Mouse (Mus musculus): Measurements from ENCODE around the gene 4921507P07Rik.
"Not testable (repeated sequence)": the region's sequence is repeated elsewhere in the genome, so short reads cannot be mapped to it uniquely, and the experiment has no call there.

Gene 4921507P07Rik

DNA sequence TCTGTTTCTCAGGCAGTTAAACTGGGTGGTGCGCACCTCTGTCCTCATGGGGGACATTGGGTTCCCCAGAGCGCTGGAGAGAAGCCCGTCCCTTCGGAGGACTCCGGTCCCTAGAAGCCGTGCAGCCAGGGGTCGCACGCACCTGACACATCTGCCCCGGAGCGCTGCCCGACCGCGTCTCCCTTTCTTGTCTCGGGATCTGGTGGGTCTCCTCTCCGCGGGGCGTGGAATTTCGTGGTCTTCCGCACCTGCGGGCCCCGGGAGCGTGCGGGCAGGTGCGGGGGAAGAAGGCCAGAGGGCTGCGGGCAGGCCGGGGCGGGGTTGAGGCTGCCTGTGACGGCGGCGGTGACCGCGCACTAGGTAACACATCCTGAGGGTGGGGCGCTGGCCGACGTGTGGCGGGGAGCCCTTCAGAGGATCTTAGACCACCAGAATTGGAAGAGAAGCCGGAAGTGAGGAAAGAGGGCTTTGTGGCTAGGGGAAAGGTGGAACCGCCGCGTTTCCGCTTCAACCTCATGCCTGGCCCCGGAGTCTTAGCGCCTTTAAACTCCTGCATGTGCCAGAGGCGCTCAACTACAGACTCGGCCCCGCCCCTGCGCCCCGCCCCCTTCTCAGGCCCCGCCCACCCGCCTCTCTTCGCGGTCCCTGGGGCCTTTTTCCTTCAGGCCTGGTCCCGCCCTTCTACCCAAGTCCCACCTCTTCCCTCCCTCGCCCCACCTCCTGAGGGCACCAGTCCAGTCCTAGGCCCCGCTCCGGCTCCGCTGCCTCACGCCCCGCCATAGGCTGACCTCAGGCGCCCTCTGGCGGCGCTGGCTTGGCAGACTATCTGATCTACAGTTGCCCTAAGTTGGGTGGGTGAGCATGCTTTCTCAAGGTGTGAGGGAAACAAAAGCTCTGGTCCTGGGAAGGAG, at the start of gene 4921507P07Rik:
4921507P07Rik (minus strand) TSS at position 332 of the 911 bp plus-strand sequence.
- peak; percentile 71 to 82 for DNase-seq (ENCODE audit: low spot score in 2 of 2)

DNA sequence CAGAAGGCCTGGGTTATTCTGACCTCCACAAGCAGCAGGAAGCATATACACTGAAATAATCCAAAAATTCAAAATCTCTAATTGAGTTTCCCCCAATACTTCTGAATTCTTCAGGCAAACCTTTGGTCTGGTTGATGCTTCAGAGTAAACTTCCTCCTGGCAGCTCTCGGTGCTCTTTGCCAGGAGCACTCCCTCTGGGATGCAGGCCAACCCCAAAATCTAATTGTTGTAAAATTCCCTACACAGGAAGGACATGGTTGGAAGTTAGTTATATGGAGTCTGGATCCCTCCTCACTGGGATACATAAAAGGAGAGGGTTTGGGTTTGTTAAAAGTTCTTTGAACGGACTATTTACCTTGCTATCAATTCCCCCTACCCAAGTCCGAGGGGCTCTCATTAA, 48.3 kb upstream of the 4921507P07Rik start:
- DNase-seq (ENCODE audit: low spot score in 2 of 2) = no peak

DNA sequence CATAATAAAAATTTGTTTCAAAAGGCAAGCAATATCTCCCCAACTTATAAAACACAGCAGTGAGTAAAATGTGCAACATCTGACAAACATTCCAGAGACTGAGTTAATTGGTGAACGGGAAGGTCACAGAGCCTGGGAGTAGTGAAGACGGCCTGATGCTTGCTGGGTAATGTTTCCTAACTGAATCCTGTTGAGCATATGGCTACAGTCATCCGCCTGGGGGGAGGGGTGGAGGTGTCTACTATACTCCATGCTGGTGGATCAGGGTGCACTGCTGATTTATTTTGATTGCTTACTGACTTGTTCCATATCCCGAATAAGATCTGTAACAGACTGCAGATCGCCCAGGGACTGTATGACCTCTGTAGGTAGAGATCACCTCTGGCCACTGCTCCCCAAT, 45.5 kb upstream of the 4921507P07Rik start:
- no peak for DNase-seq (ENCODE audit: low spot score in 2 of 2)

DNA sequence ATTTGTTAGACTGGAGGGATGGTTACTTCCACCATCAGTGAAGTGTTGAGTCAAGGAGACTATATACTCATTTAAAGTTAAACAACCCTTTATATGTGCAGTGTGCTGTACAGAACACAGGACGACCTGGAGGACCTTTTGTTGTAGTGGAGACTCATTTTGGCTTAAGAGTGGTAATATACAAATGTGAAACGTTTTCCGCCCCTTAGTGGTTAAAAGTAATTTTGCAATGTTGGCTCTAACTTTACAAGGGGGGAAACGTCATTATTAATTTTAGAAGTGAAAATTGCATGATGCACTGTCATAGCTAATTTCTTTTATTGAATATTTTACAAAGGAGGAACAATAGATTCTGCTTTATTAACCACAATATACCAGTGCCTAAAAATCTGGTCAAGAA, 43.9 kb upstream of the 4921507P07Rik start:
- DNase-seq (ENCODE audit: low spot score in 2 of 2) = no peak

DNA sequence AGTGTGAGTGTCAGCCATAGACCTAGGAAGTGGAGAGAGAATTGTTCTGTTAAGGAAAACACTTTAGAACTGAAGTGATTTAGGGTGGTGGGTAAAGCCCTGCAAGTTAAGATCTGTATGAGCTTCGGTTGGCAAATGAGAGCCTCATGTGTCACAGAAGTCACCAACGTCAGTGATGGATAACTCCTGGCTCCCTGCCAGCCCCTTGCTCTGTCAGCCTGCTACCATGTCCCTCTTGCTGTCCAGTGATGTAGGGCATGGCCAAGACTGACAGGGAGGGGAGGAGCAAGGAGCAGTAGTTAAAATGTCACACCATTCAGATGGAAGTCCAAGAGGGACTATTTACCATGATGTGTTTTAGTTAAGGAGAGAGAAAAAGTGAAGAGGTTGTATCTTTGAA, 43.2 kb upstream of the 4921507P07Rik start:
- no peak for DNase-seq (ENCODE audit: low spot score in 2 of 2)

DNA sequence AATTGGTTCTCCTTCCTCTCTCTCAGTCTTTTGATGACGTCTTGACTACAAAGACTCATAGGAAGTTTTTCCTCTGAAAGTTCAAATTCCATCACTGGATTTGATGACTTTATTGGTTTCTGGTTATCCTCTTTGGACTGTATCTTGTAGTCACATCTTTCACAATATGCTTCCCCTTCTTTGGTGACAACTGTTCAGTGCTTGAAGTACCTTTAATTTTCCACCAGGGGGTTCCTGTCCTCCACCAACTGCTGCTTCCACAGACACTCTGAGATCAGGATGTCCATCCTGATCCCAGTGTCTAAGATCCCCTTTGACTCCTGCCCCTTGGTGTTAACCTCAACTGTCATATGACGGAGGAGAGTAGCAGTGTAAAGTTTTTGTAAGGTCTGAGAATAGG, 29.7 kb upstream of the 4921507P07Rik start:
- DNase-seq (ENCODE audit: low spot score in 2 of 2) = not testable (repeated sequence)

DNA sequence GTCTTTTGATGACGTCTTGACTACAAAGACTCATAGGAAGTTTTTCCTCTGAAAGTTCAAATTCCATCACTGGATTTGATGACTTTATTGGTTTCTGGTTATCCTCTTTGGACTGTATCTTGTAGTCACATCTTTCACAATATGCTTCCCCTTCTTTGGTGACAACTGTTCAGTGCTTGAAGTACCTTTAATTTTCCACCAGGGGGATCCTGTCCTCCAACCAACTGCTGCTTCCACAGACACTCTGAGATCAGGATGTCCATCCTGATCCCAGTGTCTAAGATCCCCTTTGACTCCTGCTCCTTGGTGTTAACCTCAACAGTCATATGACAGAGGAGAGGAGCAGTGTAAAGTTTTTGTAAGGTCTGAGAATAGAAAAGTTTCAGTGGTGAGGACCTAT, 21.8 kb upstream of the 4921507P07Rik start:
- DNase-seq (ENCODE audit: low spot score in 2 of 2) = not testable (repeated sequence)

DNA sequence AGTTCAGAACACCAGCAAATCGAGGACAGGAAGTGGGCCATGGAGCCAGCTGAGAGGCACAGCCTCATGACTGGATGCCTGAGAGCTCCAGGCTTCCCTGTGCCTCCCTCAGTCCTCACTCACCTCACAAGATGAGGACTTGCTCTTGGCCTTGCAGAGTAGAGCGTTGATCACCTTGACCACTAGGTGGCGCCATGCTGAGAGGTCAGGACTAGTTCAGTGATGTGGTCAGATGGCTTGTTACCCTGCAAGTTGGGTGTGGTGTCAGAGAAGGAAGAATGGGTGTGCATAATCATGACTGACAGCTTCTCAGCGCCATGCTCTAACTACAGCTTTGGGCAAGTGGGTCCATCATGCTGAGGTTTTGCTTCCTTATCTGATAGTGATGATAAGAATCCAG, 5.2 kb upstream of the 4921507P07Rik start:
- DNase-seq (ENCODE audit: low spot score in 2 of 2) = no peak

DNA sequence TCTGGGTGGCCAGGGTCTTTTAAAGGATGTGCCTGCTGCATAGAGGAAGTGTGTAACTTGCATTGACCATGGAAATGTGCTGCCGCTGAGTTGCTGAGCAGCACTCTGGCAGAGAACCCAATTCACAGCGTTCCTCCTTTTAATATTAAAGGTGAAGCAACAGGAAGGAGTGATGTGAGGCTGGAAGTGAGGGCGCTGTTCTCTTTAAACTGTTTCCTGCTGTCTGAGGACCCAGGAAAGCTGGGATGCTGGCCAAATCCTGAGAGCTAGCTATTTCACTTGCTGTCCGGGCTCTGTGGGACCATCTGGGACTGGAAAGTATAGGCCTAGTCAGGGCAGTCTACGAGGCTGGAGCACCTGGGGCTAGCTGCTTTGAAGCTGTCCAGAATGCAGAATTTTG, 2.1 kb upstream of the 4921507P07Rik start:
- DNase-seq (ENCODE audit: low spot score in 2 of 2) = no peak

DNA sequence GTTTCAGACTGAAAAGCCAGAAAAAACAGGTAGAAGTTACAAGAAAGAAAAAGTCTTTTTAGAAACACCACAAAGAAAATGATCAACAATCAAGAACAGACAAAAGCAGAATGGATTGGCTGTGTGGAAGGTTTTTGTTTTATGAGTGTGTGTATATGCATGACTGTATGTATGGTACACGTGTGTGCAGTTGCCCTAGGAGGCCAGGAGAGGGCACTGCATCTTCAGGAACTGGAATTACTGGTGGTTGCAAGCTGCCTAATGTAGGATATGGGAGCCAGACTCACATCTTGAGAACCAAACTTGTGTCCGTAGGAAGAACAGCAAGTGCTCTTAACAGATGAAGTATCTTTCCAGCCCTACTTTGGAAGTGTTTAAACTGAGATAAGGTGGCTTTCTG, 2.1 kb downstream of the 4921507P07Rik start:
- DNase-seq (ENCODE audit: low spot score in 2 of 2) = no peak

DNA sequence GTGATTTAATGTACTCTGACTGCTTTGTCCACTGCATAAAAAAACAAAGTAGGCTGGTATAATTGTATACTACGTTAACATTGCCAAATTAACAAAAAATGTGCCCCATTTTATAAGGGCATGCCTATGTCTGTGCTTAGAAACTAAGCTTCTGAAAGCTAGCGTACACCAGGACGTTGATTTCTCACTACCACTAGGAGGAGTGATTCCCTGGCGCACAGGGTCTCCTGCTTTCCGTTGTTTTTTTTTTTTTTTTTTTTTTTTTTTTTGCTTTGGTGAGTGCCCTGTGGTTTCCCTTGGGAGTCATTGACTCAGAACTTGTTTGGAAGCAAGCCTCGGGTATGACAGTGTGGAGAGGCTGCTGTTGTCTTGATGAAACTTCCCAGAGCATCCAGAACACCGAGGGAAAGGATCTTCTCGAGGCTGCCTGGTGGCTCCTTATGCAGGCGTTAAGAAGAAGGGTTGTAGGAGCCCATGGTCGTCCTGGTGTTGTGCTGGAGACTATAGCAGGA, 3.0 kb downstream of the 4921507P07Rik start:
- DNase-seq (ENCODE audit: low spot score in 2 of 2) = no peak

DNA sequence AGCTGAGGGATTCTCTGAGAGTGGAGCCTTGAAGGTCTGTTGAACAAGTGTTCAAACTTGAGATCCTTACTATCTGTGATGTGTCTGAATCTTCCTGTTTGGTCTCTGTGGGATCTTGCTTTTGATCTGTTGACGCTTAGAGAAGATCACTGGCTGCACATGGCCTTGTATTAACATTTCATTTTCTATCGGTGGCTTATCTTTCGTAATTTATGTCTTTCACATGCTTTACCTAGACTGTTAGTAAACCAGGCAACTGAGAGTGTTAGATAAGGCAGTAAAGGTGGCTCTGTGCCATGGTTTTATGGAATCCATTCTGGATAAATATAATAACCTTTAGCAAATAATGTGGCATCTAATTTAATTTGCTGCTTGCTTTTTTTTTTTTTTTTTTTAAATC, 6.2 kb downstream of the 4921507P07Rik start:
- no peak for DNase-seq (ENCODE audit: low spot score in 2 of 2)

DNA sequence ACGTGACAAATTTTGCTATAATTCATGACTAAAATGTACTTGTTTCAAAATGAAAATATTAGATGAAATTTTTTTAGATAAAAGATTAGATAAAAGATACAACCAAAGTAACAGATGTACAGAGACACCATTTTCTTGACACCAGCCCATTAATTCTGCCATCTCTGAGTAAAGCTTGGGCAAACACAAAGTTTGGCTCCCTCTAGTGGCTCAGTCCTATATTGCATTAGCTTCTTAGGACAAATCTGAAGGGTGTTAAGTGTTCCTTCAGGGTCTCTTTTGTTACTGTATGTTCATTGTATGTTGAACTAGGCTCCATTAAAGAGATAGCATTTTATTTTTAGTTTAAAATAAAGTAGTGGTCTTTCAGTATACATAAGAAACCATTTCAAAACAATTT, 8.2 kb downstream of the 4921507P07Rik start:
- DNase-seq (ENCODE audit: low spot score in 2 of 2) = peak in 1 of 2 experiments; percentile 35

DNA sequence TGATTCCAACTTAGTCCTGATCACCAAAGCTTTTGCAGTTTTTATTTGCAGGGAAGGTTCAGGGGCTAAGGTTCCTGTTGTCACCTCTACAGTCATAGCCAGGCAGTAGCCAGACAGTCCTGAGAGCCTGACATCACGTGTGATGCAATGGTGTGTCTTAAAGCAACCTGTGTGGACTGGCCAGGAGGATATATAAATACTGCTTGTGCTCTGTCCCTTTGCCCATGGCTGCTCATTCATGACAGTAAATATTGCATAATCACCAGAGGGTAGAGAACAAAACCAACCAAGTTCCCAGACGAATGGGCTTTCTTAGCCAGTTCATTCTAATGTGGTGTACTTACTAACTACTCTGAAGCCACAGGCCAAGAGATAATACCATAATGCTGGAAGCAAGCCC, 9.0 kb downstream of the 4921507P07Rik start:
- no peak for DNase-seq (ENCODE audit: low spot score in 2 of 2)

DNA sequence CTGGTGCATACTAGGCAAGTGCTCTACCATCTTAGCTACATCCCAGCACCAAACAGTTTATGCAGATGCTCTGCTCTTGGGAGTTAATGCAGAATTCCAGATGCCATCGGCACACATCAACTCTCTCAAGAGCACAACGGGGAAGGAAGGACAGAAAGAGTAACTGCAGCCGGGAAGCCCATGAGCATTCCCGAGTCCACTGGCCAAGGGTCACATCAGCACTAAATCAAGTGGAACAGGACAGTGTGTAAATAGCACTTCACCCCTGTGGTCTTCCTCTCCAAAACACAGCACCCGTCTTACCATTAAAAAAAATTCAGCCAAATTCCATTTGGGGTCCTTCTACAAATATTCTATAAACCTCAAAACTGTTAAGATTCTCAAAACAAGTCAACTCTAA, 10.1 kb downstream of the 4921507P07Rik start:
- DNase-seq (ENCODE audit: low spot score in 2 of 2) = no peak

DNA sequence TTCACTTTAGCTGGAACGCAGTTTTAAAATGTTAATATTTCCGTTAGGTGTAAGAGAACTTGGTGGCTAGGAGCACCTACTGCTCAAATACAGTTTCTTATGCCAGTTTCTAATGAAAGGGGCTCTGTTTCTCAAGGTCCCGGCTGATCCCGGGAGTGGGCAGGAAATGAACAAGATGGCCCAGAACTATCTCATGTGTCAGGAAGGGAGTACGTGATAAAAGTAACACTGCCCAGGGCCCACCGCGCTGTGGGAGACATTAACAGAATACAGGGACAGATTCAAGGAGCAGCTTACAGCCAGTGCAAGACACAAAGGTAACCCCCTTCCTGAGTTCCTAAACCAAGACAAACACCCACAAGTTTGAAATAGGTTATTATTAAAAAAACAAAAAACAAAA, 10.7 kb downstream of the 4921507P07Rik start:
- DNase-seq (ENCODE audit: low spot score in 2 of 2) = no peak

DNA sequence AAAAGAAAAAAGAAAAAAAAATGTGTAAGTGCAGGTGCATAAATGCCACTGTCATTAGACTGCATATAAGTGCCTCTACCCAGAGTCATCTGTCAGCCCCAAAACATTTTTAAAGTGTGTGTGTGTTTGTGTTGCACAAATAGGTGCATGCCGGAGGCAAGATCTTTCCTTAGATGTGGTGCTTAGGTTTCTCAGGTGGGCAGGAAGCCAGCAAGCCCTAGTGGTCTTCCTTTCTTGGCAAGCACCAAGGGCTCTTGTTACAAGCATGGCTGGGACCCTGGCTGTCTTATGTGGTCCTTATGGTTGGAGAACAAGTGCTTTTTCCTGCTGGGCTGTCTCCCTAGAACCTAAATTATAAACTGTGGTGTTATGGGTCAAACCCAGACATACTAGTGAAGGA, 24.8 kb downstream of the 4921507P07Rik start:
- DNase-seq (ENCODE audit: low spot score in 2 of 2) = no peak

DNA sequence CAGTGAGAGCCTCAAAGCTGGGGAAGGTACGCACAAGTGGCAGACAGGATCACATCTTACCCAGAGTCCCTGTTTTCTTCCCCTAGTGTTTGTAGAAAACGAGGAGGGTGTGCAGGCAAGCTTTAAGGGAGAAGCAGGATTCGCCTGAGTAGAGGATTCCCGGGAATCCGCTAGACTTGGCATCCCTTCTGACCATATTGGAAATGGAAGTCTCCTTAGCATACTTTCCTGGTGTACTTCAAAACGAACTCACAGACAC, 29.5 kb downstream of the 4921507P07Rik start:
- no peak for DNase-seq (ENCODE audit: low spot score in 2 of 2)

DNA sequence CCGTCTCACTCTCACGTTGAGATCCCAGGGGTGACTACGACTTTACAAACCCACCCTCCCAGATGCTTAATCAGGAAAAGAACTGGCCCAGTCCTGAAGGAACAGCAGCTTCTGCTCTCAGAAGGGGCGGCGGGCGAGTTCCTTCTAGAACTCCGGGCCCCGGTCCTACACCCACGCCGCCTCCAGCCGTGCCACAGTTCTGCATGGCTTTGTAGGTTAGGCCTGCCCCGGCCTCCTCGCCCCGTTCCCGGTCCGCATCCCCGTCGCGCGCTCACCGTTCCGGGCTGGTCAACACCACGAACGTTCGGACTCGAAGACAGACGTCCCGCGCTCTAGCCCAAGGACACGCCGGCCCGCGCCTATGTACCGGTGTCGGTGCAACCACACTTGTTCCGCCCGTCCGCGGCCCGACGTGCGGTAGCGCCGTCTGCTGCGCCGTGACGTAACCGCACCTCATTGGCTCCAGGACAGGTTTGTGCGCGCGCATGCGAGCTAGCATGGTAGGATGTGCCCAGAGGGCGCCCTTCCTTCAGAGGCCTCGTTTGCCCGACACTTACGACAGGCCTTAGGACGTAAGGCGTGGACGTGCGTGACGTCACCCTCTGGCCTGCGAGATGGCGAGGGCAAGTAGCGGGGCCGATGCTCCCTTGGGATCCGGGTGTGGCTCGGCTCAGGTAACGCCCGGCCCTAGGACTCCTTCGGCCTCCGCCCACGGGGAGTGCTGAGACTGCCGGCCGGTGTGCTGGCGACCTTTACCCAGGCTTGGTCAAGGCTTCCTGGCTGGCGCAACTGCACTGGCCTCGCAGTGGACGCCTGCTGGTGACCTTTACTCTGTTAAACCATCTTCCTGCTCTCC, 30.1 kb downstream of the 4921507P07Rik start, which contains the start of gene Cycs:
Cycs (minus strand) TSS at position 398 of the 856 bp plus-strand sequence.
- DNase-seq (ENCODE audit: low spot score in 2 of 2) = peak; percentile 97 to 98

DNA sequence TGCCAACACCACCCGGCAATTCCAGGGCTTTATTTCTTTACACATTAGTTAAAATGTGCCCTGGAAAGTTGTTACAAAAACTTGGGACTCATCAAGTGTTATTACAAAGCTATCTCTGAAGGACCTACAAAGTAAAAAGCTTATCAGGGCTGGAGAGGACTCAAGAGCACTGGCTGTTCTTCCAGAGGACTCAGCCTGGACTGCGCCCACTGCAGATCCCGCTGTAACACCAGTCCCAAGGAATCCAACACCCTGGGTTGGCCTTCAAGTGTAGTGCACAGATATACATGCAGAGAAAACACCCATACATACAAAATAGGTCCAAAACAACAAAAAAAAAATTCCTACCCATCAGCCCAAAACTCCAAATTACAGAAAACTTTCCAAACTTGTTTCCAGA, 32.8 kb downstream of the 4921507P07Rik start:
- DNase-seq (ENCODE audit: low spot score in 2 of 2) = no peak

DNA sequence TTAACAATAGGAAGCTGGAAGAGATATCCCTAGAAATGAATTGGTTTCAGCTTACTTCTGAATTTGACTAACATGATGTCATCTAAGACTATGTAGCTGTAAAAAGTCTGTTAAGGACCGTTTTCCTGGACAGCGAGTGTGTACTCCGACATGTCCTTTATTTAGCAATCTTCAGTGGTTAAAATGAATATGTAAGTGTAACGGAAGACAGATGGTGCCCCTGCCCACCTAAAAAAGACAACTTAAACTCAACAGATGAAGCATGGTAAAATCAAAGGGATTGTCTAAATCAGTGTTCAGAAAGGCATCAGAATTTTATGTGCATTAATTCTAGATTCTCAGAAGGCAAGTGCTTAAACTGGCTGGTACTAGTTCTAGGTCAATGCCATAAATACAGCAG, 34.0 kb downstream of the 4921507P07Rik start:
- DNase-seq (ENCODE audit: low spot score in 2 of 2) = no peak

DNA sequence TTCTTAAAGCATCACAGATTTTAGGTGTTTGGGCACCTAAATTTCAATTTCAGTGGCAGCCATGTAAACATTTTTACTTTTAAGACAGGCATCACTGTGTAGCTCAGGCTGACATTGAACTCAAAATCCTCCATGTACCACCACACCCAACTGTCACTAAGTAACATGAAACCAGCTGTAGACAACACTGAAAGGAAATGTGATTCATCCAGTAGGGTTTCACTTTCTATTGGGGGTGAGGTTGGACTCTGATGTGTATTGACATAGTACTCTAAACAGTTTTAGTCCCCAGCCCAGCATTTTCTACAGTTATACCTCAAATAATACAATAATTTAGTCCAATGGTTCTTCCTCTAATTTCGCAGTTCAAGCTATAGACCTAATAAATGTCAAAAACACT, 35.7 kb downstream of the 4921507P07Rik start:
- DNase-seq (ENCODE audit: low spot score in 2 of 2) = no peak

DNA sequence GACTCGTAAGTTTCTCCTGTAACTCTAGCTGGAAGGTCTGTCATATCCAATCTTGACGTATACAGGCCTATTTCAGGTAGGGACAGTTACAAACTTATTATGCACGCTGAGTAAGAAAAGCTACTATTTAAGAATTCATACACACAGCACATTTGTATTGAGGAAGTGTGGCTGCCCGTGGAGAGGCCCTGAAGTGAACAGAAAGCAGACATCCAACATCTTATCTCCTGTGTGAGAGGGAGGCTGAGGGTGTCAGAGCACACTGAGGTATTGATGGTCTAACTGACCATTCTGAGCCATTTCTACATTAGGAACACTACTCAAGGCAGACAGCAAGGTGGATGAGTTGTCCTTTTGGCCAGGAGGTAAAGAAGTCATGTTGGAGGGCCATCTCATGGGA, 37.6 kb downstream of the 4921507P07Rik start:
- no peak for DNase-seq (ENCODE audit: low spot score in 2 of 2)
